Comparison of ENCODE assay signal across 8 mouse cellular contexts in genomic region chr8:95331720-95332436, GRCm38 (mm10). TPM values are rescaled to one million over a fixed set of nuclear protein-coding genes. Genes with fewer than 3 reads are reported as not detected.
A peak's percentile ranks its signal among the peaks of the same experiment; 100 is the strongest.
DNase-seq lines count a peak whose midpoint lies in the region; TF ChIP-seq lines count a peak whose summit lies in the region.

TSS of gene Zfp319 (minus strand) at chr8:95331950.
TSS of gene Usb1 (plus strand) at chr8:95332284.

- H3K27me3 ChIP-seq in megakaryocyte, embryonic 14.5 days (replicated peaks), result no peaks in the 10 kb centered on the region

- peak within 1 kb of the TSS; percentile 98 for H3K27ac ChIP-seq in gastrocnemius, adult 2 months

- peak; percentile 91 for DNase-seq in WW6 (ENCODE audit: low read depth, low spot score)
- DNase-seq in cerebellum, postnatal 4 days (ENCODE audit: low spot score in 2 of 2), result peak; percentile 90 to 93
- DNase-seq in gastrocnemius, adult 2 months, result peak; percentile 96
- peak; percentile 70 for DNase-seq in hindlimb bud, embryonic 11.5 days (ENCODE audit: extremely low spot score, low read depth, low spot score)
- DNase-seq in left cerebral cortex, adult 8-10 months (ENCODE audit: low spot score in 2 of 2), result peak; percentile 87 to 91
- peak; percentile 96 for DNase-seq in right cerebral cortex, postnatal 10 days (ENCODE audit: low spot score in 2 of 2)
- peak; percentile 96 for DNase-seq in urinary bladder, postnatal 25 days (ENCODE audit: low spot score)

- H3K4me3 ChIP-seq in gastrocnemius, adult 2 months, result peak within 1 kb of the TSS; percentile 97
- H3K4me3 ChIP-seq in megakaryocyte, embryonic 14.5 days (replicated peaks), result peak within 1 kb of the TSS; percentile 98

- peak; percentile 88 for TF ChIP-seq CTCF in gastrocnemius, adult 2 months (IDR thresholded peaks at IDR 0.05)

- peaks cover 56% of the 10 kb centered on the region for H3K4me1 ChIP-seq in megakaryocyte, embryonic 14.5 days

- peaks cover 71% of the 10 kb centered on the region for H3K36me3 ChIP-seq in megakaryocyte, embryonic 14.5 days (replicated peaks; ENCODE audit: low read length)

- H3K9me3 ChIP-seq in megakaryocyte, embryonic 14.5 days, result 0 out of 2 replicates have a peak, but pooled peaks cover 6% of the 10 kb centered on the region

- intact Hi-C loops in gastrocnemius, adult 2 months (cut with DNase I), result loop anchor here (1.0 to 10.0 kb wide), 4 partner anchors 77 to 303 kb away; partner anchors contain the start of genes Cfap20, Gins3 and Katnb1

RNA-seq across cellular contexts. Expression of gene Zfp319, which starts in this region (rescaled TPM):
- total RNA-seq in gastrocnemius, adult 2 months (2021), result 1 to 10 TPM; 3.3 to 4.4 TPM
- 10 to 100 TPM; 14.7 to 16.3 (median 15.3) TPM for total RNA-seq in left cerebral cortex, adult 8-10 months (2022)
- 4.3 and 8.2 TPM in 2 replicates for polyA plus RNA-seq in megakaryocyte, embryonic 14.5 days (2012; ENCODE audit: insufficient read depth, low replicate concordance)

RNA-seq across cellular contexts. Expression of gene Usb1, which starts in this region (rescaled TPM):
- total RNA-seq in gastrocnemius, adult 2 months (2021), result 1 to 10 TPM; 5.8 to 7.1 TPM
- 10 to 100 TPM; 11.4 to 13.8 (median 12.2) TPM for total RNA-seq in left cerebral cortex, adult 8-10 months (2022)
- 14.1 and 29.0 TPM in 2 replicates for polyA plus RNA-seq in megakaryocyte, embryonic 14.5 days (2012; ENCODE audit: insufficient read depth, low replicate concordance)

Comparison
In these comparisons a context has a peak if more than half of its experiments do, and no peak if none do; other contexts are left out.
1. Peak in every context shown above with its lines: DNase-seq, H3K4me3 ChIP-seq and H3K27ac ChIP-seq.